Mouse (Mus musculus) intestine, postnatal 0 days (tissue): ENCODE data around the gene Olfr1055. TPM values are rescaled to one million over a fixed set of nuclear protein-coding genes. Genes with fewer than 3 reads are reported as not detected.
"Not testable (repeated sequence)": the region's sequence is repeated elsewhere in the genome, so short reads cannot be mapped to it uniquely, and the experiment has no call there.

Source experiments
- ATAC-seq: fragments of 200-750 bp; cut with Nextera tagmentation; 2 replicates; pipeline ENCODE4 v1.8.0; 2017; ENCODE audit warnings: mild to moderate bottlenecking, moderate TSS enrichment, moderate library complexity
- H3K27ac ChIP-seq: fragments of 300-500 bp; sonication (generic); 2 replicates; pipeline ENCODE4 v1.5.1; 2014; ENCODE audit warnings: mild to moderate bottlenecking, low read depth, low read length, moderate library complexity
- H3K27me3 ChIP-seq: fragments of 300-500 bp; sonication (generic); replicated peaks from 2 replicates; pipeline ENCODE4 v1.6.1; 2014; ENCODE audit warnings: low read length, mixed read lengths; ENCODE audit not compliant: control insufficient read depth, insufficient read depth
- H3K36me3 ChIP-seq: fragments of 300-500 bp; sonication (generic); 2 replicates; pipeline ENCODE4 v1.6.1; 2014; ENCODE audit warnings: mild to moderate bottlenecking, moderate library complexity; ENCODE audit not compliant: control insufficient read depth, insufficient read depth
- H3K4me1 ChIP-seq: fragments of 300-500 bp; sonication (generic); replicated peaks from 2 replicates; pipeline ENCODE4 v1.6.1; 2014; ENCODE audit warnings: antibody characterized with exemption, low read length, mixed read lengths; ENCODE audit not compliant: control insufficient read depth, insufficient read depth
- H3K4me2 ChIP-seq: fragments of 300-500 bp; sonication (generic); replicated peaks from 2 replicates; pipeline ENCODE4 v1.6.1; 2014; ENCODE audit warnings: low read depth, mild to moderate bottlenecking, moderate library complexity
- H3K4me3 ChIP-seq: fragments of 300-500 bp; sonication (generic); 2 replicates; pipeline ENCODE4 v1.5.1; 2014; ENCODE audit warnings: low read depth, low read length
- H3K9ac ChIP-seq: fragments of 300-500 bp; sonication (generic); 2 replicates; pipeline ENCODE4 v1.6.1; 2014; ENCODE audit warnings: mild to moderate bottlenecking, low read depth, low read length
- H3K9me3 ChIP-seq: fragments of 300-500 bp; sonication (generic); 2 replicates; pipeline ENCODE4 v1.6.1; 2016; ENCODE audit warnings: mixed run types; ENCODE audit not compliant: control insufficient read depth
- CTCF ChIP-seq: sonication (generic); IDR thresholded peaks from 2 replicates; pipeline ENCODE4 v1.5.1; 2016; ENCODE audit warnings: low read depth, mild to moderate bottlenecking, control low read depth, antibody characterized with exemption, moderate library complexity
- WGBS: fragments of 180-500 bp; shearing (Covaris S2); extraction: QIAGEN DNeasy Blood & Tissue Kit; methylation state at CpG from one replicate; pipeline ENCODE4 v1.1.7; 2014; 5-methylcytosine and 5-hydroxymethylcytosine counted together
- polyA plus RNA-seq: library from polyadenylated mRNA; unstranded; fragments of >200 nt; fragmentation: Nextera tagmentation; extraction: Ambion mirVana; gene quantifications from 2 replicates; pipeline ENCODE4 v1.2.1, GENCODE M21; 2015

The Olfr1055 gene
- not detected in 2 replicates for polyA plus RNA-seq

DNA sequence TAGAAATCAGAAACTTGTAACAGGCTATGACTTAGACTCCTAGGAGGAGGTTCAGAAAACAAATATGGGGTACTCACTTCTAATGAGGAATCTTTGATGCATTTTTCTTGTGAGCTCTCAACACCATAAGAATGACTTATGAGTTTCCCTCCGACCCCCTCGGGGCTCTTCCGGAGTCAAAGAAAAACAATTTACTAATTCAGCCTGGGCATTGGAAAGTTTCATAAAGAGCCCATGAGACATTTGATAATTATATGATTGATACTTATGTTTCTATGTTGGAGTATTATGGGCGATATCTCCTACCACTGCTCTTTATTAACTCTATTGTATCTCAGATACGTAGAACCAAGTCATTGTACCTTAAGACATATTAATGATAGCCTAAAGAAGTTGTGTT, at the start of gene Olfr1055:
TSS of gene Olfr1055 (minus strand) at position 101 of the 400 bp plus-strand sequence.
- H3K27ac ChIP-seq: no peak within 1 kb of the TSS
- H3K9ac ChIP-seq: no peak within 1 kb of the TSS
- H3K27me3 ChIP-seq: no peaks in the 10 kb centered on the region
- no peak within 1 kb of the TSS for H3K4me2 ChIP-seq
- no peak for ATAC-seq
- 92% methylated on average over 5 of the region's 5 CpGs for WGBS
- no peak for TF ChIP-seq CTCF
- no peak within 1 kb of the TSS for H3K4me3 ChIP-seq
- H3K4me1 ChIP-seq: no peaks in the 10 kb centered on the region
- no peaks in the 10 kb centered on the region for H3K36me3 ChIP-seq
- H3K9me3 ChIP-seq: no peaks in the 10 kb centered on the region

- H3K4me1 ChIP-seq: no peaks in the 10 kb centered on the region
- WGBS: 85% methylated on average over 2 of the region's 2 CpGs
- H3K9ac ChIP-seq: no peak overlapping the region
These were observed 45.0 kb upstream of the Olfr1055 start for GRCm38 (mm10) chr2:86395114-86395513.

GRCm38 (mm10) chr2:86388461-86388860, 38.4 kb upstream of the Olfr1055 start, which contains the start of gene Olfr1058:
Olfr1058 (minus strand) TSS chr2:86388561.
- not testable (repeated sequence) for H3K36me3 ChIP-seq, H3K9me3 ChIP-seq, ATAC-seq

More at GRCm38 (mm10) chr2:86395114-86395513, 45.0 kb upstream of the Olfr1055 start:
- Histone ChIP-seq H3K27me3 (no peaks in the 10 kb centered on the region), H3K36me3 (no peaks in the 10 kb centered on the region), H3K4me2 (no peak overlapping the region), H3K9me3 (no peaks in the 10 kb centered on the region), H3K27ac (no peak overlapping the region), H3K4me3 (no peak overlapping the region)
- no peak for ATAC-seq
- TF ChIP-seq CTCF: no peak

DNA sequence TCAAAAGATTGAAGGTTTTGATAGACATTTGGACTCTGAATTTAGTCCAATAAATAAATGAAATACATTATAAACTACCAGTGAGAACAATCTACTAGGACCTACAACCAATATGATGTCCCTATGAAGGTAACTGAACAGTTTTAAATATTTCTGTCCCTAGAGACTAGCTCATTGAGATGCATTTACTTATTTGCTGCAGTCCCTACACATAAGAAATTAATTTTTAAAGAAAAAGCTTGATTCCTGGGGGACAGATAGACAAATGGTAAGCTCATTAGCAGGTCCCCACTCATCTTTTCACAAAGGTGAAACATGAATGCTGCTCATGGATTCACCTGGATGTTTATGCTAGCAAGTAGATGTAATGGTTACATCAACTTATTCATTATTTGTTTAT, 28.2 kb upstream of the Olfr1055 start, which contains the start of gene Olfr1057:
TSS of gene Olfr1057 (minus strand) at position 101 of the 400 bp plus-strand sequence.
- H3K9me3 ChIP-seq: no peaks in the 10 kb centered on the region
- no peaks in the 10 kb centered on the region for H3K4me1 ChIP-seq
- H3K27ac ChIP-seq: no peak within 1 kb of the TSS
- no peaks in the 10 kb centered on the region for H3K36me3 ChIP-seq
- TF ChIP-seq CTCF: no peak
- no peaks in the 10 kb centered on the region for H3K27me3 ChIP-seq
- no peak for ATAC-seq
- H3K4me2 ChIP-seq: no peak within 1 kb of the TSS
- H3K4me3 ChIP-seq: no peak within 1 kb of the TSS
- no peak within 1 kb of the TSS for H3K9ac ChIP-seq

More at GRCm38 (mm10) chr2:86388461-86388860, 38.4 kb upstream of the Olfr1055 start, which contains the start of gene Olfr1058:
- not testable (repeated sequence) for H3K4me2 ChIP-seq, H3K9ac ChIP-seq, H3K4me3 ChIP-seq, H3K27ac ChIP-seq, H3K27me3 ChIP-seq, H3K4me1 ChIP-seq

GRCm38 (mm10) chr2:86366342-86366741, 16.3 kb upstream of the Olfr1055 start:
- not testable (repeated sequence) for H3K27me3 ChIP-seq, ATAC-seq, H3K27ac ChIP-seq, H3K9me3 ChIP-seq, H3K4me2 ChIP-seq, H3K4me1 ChIP-seq, H3K4me3 ChIP-seq, H3K36me3 ChIP-seq, H3K9ac ChIP-seq
- no CpG with 5 or more reads among the region's 6 CpGs for WGBS

GRCm38 (mm10) chr2:86362369-86362768, 12.3 kb upstream of the Olfr1055 start, which contains the start of gene Olfr1056:
Olfr1056 (minus strand) TSS chr2:86362469.
- Histone ChIP-seq H3K9me3 (no peaks in the 10 kb centered on the region), H3K4me1 (no peaks in the 10 kb centered on the region), H3K4me2 (no peak within 1 kb of the TSS), H3K9ac (no peak within 1 kb of the TSS), H3K36me3 (no peaks in the 10 kb centered on the region), H3K4me3 (no peak within 1 kb of the TSS), H3K27me3 (no peaks in the 10 kb centered on the region), H3K27ac (no peak within 1 kb of the TSS)
- TF ChIP-seq CTCF: no peak
- ATAC-seq: no peak

DNA sequence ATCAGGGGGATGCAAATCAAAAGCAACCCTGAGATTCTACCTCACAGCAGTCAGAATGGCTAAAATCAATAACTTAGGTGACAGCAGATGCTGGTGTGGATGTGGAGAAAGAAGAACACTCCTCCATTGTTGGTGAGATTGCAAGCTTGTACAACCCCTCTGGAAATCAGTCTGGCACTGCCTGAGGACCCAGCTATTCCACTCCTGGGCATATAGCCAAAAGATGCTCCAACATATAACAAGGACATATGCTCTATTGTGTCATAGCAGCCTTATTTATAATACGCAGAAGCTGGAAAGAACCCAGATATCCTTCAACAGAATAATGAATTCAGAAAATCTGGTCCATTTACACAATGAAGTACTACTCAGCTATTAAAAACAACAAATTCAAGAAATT, 1.7 kb upstream of the Olfr1055 start:
- H3K36me3 ChIP-seq, H3K27me3 ChIP-seq, H3K9ac ChIP-seq, ATAC-seq, H3K4me2 ChIP-seq, H3K27ac ChIP-seq, H3K4me1 ChIP-seq, H3K4me3 ChIP-seq, H3K9me3 ChIP-seq: not testable (repeated sequence)
- WGBS: 65% methylated on average over 1 of the region's 1 CpGs
